Mouse (Mus musculus): ENCODE data around the gene Ick.

DNA sequence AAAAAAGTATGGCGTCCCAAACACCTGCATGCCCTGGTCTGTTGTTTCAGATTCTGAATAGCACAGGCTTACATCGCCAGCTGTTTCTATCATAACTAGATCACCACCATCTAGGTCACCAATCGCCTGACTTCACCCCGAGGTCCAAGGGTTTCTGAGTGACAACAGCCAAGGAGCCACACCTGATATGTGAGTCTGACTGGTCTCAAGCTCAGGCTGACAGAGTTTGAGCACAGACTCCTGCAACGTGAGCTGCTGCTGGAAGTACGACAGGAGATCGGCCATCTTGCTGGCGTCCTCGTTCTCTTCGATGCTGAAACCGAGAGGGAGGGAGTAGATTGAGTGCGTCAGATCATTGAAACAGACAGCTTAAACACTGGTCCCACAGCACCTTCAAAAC, 13.3 kb upstream of the Ick start:
- TF ChIP-seq POLR2A (IDR thresholded peaks at IDR 0.05; ENCODE audit: insufficient read length, low read depth) (no peak), USF1 (IDR thresholded peaks at IDR 0.05; ENCODE audit: low read depth) (no peak), E2F4 (IDR thresholded peaks at IDR 0.05; ENCODE audit: insufficient read depth) (no peak), TCF12 (IDR thresholded peaks at IDR 0.05; ENCODE audit: insufficient read depth, poor library complexity, severe bottlenecking) (no peak), POLR2AphosphoS2 (IDR thresholded peaks at IDR 0.05; ENCODE audit: insufficient read length, low read depth) (no peak), MAX (IDR thresholded peaks at IDR 0.05; ENCODE audit: low read depth) (no peak), CEBPB (IDR thresholded peaks at IDR 0.05; ENCODE audit: insufficient read depth, poor library complexity, severe bottlenecking) (no peak), SRF (IDR thresholded peaks at IDR 0.05; ENCODE audit: control insufficient read depth, insufficient read length, low read depth) (no peak), TCF3 (IDR thresholded peaks at IDR 0.05; ENCODE audit: insufficient read length, low read depth) (no peak), MYOD1 (IDR thresholded peaks at IDR 0.05; ENCODE audit: control insufficient read depth in 1 of 3, insufficient read length in 2 of 3, low read depth in 2 of 3) (no peak)

Data from myocyte (in vitro differentiated cells).